Mouse (Mus musculus) heart, postnatal 0 days (tissue): Measurements from ENCODE around the gene Nradd.

Experiments
- CTCF ChIP-seq: IDR thresholded peaks from 2 replicates; pipeline ENCODE4 v1.5.1; 2016; ENCODE audit warnings: antibody characterized with exemption, control low read depth, low read depth
- EP300 ChIP-seq: IDR thresholded peaks from 2 replicates; pipeline ENCODE4 v1.6.1; 2016; ENCODE audit warnings: antibody characterized with exemption, low read depth

DNA sequence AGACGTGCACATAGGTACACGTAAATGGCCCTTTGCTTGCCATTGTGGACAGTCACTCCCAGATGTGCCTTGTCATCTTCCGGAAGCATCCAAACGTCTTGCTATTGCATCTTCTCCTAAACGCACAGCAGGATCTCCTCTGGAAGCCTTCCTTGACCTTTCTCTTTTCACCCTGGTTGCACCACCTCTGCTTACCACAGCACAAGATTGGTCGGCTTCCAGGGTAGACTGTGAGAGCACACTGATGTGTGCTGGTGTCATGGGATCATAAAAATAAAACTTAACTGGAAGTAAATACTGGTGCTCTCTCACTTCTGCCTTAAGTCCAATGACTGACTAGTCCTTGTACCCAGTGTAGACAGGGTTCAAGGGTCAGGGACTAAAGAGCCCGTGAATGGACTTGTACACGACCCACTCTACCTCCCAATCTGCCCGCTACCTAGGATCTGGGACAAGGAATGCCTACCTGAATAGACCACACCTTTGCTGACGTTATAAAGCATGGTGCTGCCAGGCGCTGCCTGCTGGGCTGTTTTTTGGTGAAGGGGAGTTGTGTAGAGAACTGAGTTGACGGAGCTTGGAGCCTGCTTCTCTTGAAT lies 1.5 kb downstream of the Nradd start:
- TF ChIP-seq CTCF (no peak), EP300 (no peak)
